Mouse (Mus musculus) embryo, embryonic 10.5 days (tissue): Measurements from ENCODE around the gene Eid3.

Experiments
- DNase-seq: peaks from one replicate; pipeline ENCODE4 v3.0.0-alpha.2; 2015; ENCODE audit warnings: low spot score

The Eid3 gene

GRCm38 (mm10) chr10:82860929-82861315 is 5.5 kb upstream of the Eid3 start:
- no peak for DNase-seq

GRCm38 (mm10) chr10:82863106-82863680 is 3.2 kb upstream of the Eid3 start:
- no peak for DNase-seq

GRCm38 (mm10) chr10:82863827-82864226 is 2.6 kb upstream of the Eid3 start:
- DNase-seq = no peak

GRCm38 (mm10) chr10:82866832-82867231 is 406 bp downstream of the Eid3 start:
- no peak for DNase-seq

- no peak for DNase-seq
Measured at GRCm38 (mm10) chr10:82868418-82869086, 2.1 kb downstream of the Eid3 start.

- DNase-seq = no peak
Measured at GRCm38 (mm10) chr10:82875446-82875845, 9.0 kb downstream of the Eid3 start.

GRCm38 (mm10) chr10:82876076-82876796 is 9.8 kb downstream of the Eid3 start:
- peak; percentile 41 for DNase-seq

GRCm38 (mm10) chr10:82887354-82887753 is 20.9 kb downstream of the Eid3 start:
- DNase-seq = no peak

GRCm38 (mm10) chr10:82888576-82888975 is 22.1 kb downstream of the Eid3 start:
- no peak for DNase-seq

GRCm38 (mm10) chr10:82889447-82889973 is 23.1 kb downstream of the Eid3 start:
- DNase-seq = no peak

GRCm38 (mm10) chr10:82890936-82891335 is 24.5 kb downstream of the Eid3 start:
- DNase-seq = no peak

- no peak for DNase-seq
Measured at GRCm38 (mm10) chr10:82891427-82891826, 25.0 kb downstream of the Eid3 start.

- no peak for DNase-seq
Measured at GRCm38 (mm10) chr10:82892442-82893055, 26.1 kb downstream of the Eid3 start.

GRCm38 (mm10) chr10:82893872-82894650 is 27.6 kb downstream of the Eid3 start:
- no peak for DNase-seq

- DNase-seq = no peak
Measured at GRCm38 (mm10) chr10:82897936-82898335, 31.5 kb downstream of the Eid3 start.

GRCm38 (mm10) chr10:82898893-82899292 is 32.5 kb downstream of the Eid3 start:
- no peak for DNase-seq

- DNase-seq = peak; percentile 42
Measured at GRCm38 (mm10) chr10:82899810-82900421, 33.5 kb downstream of the Eid3 start.

- peak; percentile 63 for DNase-seq
Measured at GRCm38 (mm10) chr10:82900546-82900945, 34.1 kb downstream of the Eid3 start.

- peak; percentile 88 for DNase-seq
Measured at GRCm38 (mm10) chr10:82901436-82901835, 35.0 kb downstream of the Eid3 start.

- no peak for DNase-seq
Measured at GRCm38 (mm10) chr10:82908526-82908925, 42.1 kb downstream of the Eid3 start.

- peak; percentile 87 for DNase-seq
Measured at GRCm38 (mm10) chr10:82909382-82909781, 43.0 kb downstream of the Eid3 start.
